Mouse (Mus musculus): ENCODE measurements around the gene Clca3b. TPM values are rescaled to one million over a fixed set of nuclear protein-coding genes. Genes with fewer than 3 reads are reported as not detected.
"Not testable (repeated sequence)": the region's sequence is repeated elsewhere in the genome, so short reads cannot be mapped to it uniquely, and the experiment has no call there.

Gene Clca3b
- polyA plus RNA-seq, 1 experiment from 2014 or later: not detected

GRCm38 (mm10) chr3:144827257-144827656 is 21.9 kb downstream of the Clca3b start:
- no peaks in the 10 kb centered on the region for H3K9me3 ChIP-seq (ENCODE audit: low read length)
- no peak for TF ChIP-seq CTCF (IDR thresholded peaks at IDR 0.05)
- TF ChIP-seq EP300 (IDR thresholded peaks at IDR 0.05): no peak
- H3K4me2 ChIP-seq (replicated peaks; ENCODE audit: low read depth, low read length): no peak overlapping the region
- no peaks in the 10 kb centered on the region for H3K36me3 ChIP-seq (ENCODE audit: insufficient read depth, low read length)
- no peaks in the 10 kb centered on the region for H3K27me3 ChIP-seq (replicated peaks; ENCODE audit: insufficient read depth, low read length)
- no peaks in the 10 kb centered on the region for H3K4me1 ChIP-seq (ENCODE audit: insufficient read depth, low read depth, low read length)
- DNase-seq (ENCODE audit: low spot score) (no peak), ATAC-seq (no peak)
- 71% methylated on average over 6 of the region's 6 CpGs for WGBS
- H3K4me3 ChIP-seq (ENCODE audit: low read depth, low read length): no peak overlapping the region
- no peak overlapping the region for H3K27ac ChIP-seq (ENCODE audit: low read length)
- H3K9ac ChIP-seq (replicated peaks; ENCODE audit: low read depth): no peak overlapping the region

DNA sequence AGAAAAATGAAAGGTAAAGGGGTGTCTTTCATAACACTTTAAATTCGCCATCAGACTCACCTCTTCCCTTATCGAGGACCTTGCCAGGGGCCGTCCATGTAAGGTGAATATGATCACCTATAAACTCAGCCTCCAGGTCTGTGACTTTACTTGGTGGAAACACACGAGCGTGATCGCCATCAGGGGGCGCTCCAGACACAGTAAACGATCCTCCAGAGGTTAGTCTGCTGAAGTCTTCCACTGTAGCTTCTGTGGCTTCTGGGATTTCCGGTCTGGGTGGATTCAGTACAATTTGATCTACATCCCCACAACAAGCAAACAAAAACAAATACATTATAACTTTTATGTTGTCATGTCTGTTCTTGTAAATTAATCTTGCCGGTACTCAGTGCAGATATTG is 24.0 kb downstream of the Clca3b start:
- Histone ChIP-seq H3K4me2 (replicated peaks; ENCODE audit: low read depth, low read length) (no peak overlapping the region), H3K36me3 (ENCODE audit: insufficient read depth, low read length) (no peaks in the 10 kb centered on the region), H3K4me1 (ENCODE audit: insufficient read depth, low read depth, low read length) (no peaks in the 10 kb centered on the region), H3K27me3 (replicated peaks; ENCODE audit: insufficient read depth, low read length) (no peaks in the 10 kb centered on the region), H3K27ac (ENCODE audit: low read length) (no peak overlapping the region), H3K9me3 (ENCODE audit: low read length) (no peaks in the 10 kb centered on the region), H3K4me3 (ENCODE audit: low read depth, low read length) (no peak overlapping the region), H3K9ac (replicated peaks; ENCODE audit: low read depth) (no peak overlapping the region)
- TF ChIP-seq EP300 (IDR thresholded peaks at IDR 0.05): no peak
- peak; percentile 84 for TF ChIP-seq CTCF (IDR thresholded peaks at IDR 0.05)
- WGBS: 9% methylated on average over 10 of the region's 10 CpGs
- ATAC-seq (peak; percentile 62), DNase-seq (ENCODE audit: low spot score) (peak; percentile 81)

DNA sequence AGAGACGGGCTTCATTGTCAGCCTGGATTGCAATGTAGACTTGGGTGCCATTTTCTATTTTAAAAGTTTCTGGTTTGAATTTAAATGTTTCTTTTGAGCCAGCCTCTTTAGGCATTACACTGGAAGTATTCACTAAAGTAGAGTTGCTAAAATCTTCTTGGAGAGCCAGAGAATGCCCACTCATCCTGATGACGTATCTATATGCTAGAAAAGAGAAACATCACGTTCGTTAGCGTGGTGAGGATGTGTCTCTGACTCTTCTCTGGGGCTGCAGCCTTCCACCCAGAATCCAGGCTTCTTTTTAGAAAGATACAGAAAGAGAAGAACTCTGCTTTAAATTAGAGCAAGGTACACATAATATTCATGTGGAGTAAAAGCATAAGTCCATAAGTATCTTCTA is 25.8 kb downstream of the Clca3b start:
- ATAC-seq (no peak), DNase-seq (ENCODE audit: low spot score) (no peak)
- no peak overlapping the region for H3K4me3 ChIP-seq (ENCODE audit: low read depth, low read length)
- no peak overlapping the region for H3K9ac ChIP-seq (replicated peaks; ENCODE audit: low read depth)
- H3K9me3 ChIP-seq (ENCODE audit: low read length): no peaks in the 10 kb centered on the region
- no peaks in the 10 kb centered on the region for H3K4me1 ChIP-seq (ENCODE audit: insufficient read depth, low read depth, low read length)
- no peaks in the 10 kb centered on the region for H3K36me3 ChIP-seq (ENCODE audit: insufficient read depth, low read length)
- TF ChIP-seq CTCF (IDR thresholded peaks at IDR 0.05) (no peak), EP300 (IDR thresholded peaks at IDR 0.05) (no peak)
- no peak overlapping the region for H3K27ac ChIP-seq (ENCODE audit: low read length)
- H3K27me3 ChIP-seq (replicated peaks; ENCODE audit: insufficient read depth, low read length): no peaks in the 10 kb centered on the region
- no peak overlapping the region for H3K4me2 ChIP-seq (replicated peaks; ENCODE audit: low read depth, low read length)
- 77% methylated on average over 5 of the region's 5 CpGs for WGBS

DNA sequence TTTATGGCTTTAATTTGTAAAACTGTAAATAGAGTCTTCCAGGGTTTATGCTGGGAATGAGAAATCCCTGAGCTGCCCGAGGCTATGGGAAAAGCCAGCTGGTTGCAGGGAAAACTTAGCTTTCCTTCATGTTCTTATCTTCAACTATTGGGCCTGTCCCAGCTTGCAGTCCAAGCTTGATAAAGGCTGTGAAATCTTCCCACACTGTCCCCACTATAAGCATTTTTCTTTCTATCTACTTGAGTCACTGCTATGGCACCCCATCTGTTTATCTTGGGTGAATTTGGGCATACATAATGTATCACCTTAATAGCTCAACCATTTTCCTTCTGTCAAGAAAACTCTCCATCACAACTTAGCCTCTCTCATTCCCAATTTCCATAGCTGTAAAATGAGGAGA is 28.5 kb downstream of the Clca3b start:
- Histone ChIP-seq H3K9me3 (ENCODE audit: low read length) (no peaks in the 10 kb centered on the region), H3K4me1 (ENCODE audit: insufficient read depth, low read depth, low read length) (no peaks in the 10 kb centered on the region), H3K9ac (replicated peaks; ENCODE audit: low read depth) (no peak overlapping the region), H3K27me3 (replicated peaks; ENCODE audit: insufficient read depth, low read length) (no peaks in the 10 kb centered on the region), H3K4me3 (ENCODE audit: low read depth, low read length) (no peak overlapping the region), H3K27ac (ENCODE audit: low read length) (no peak overlapping the region), H3K4me2 (replicated peaks; ENCODE audit: low read depth, low read length) (no peak overlapping the region), H3K36me3 (ENCODE audit: insufficient read depth, low read length) (no peaks in the 10 kb centered on the region)
- no peak for ATAC-seq
- TF ChIP-seq EP300 (IDR thresholded peaks at IDR 0.05): no peak
- TF ChIP-seq CTCF (IDR thresholded peaks at IDR 0.05): no peak
- no peak for DNase-seq (ENCODE audit: low spot score)
- WGBS: 26% methylated on average over 1 of the region's 1 CpGs

DNA sequence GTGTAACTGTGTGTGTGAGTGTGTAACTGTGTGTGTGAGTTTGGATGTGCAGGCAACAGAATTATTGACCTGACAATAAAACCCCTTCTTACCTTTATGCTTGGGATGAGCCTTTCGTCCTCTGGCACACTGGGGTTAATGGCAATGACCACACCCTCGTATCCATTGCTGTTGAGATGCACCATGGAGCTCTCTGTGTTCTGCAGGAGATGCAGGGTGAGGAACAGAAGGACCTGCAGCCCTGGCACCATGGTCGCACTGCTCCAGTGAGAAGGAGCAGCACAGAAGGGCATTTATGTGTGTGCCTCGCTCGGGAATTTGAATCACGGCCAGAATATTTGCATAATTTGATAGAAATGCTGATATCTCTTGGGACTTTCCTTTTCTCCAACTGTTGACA is 29.9 kb downstream of the Clca3b start, which contains the start of gene Clca3a2:
Gene Clca3a2 (minus strand): TSS at position 276 of the 400 bp plus-strand sequence.
- not testable (repeated sequence) for DNase-seq (ENCODE audit: low spot score); H3K27ac ChIP-seq (ENCODE audit: low read length); H3K9me3 ChIP-seq (ENCODE audit: low read length); H3K4me2 ChIP-seq (replicated peaks; ENCODE audit: low read depth, low read length); H3K36me3 ChIP-seq (ENCODE audit: insufficient read depth, low read length); H3K4me3 ChIP-seq (ENCODE audit: low read depth, low read length); ATAC-seq; H3K9ac ChIP-seq (replicated peaks; ENCODE audit: low read depth); H3K4me1 ChIP-seq (ENCODE audit: insufficient read depth, low read depth, low read length); H3K27me3 ChIP-seq (replicated peaks; ENCODE audit: insufficient read depth, low read length)
- 60% methylated on average over 6 of the region's 6 CpGs for WGBS

DNA sequence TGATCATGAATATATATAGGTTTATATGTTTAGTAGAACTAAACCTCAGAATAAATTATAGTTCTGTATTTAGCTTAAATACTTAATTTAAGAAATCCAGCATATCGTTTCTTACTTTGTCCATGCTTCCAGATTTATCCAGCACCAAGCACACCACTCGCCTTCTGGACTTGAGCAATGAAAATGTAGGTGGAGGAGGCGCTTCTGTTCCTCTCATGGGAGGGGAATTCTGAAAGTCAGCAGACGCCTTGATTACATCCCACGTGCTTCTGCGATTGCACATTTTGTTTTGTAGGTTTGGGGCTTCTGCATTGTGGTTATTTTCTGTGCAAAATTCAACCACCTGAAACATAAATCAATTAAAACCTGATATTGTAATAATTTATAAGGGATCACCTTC is 35.8 kb downstream of the Clca3b start:
- not testable (repeated sequence) for H3K4me1 ChIP-seq (ENCODE audit: insufficient read depth, low read depth, low read length); DNase-seq (ENCODE audit: low spot score); H3K27me3 ChIP-seq (replicated peaks; ENCODE audit: insufficient read depth, low read length); H3K27ac ChIP-seq (ENCODE audit: low read length); ATAC-seq; H3K9me3 ChIP-seq (ENCODE audit: low read length); H3K4me3 ChIP-seq (ENCODE audit: low read depth, low read length); H3K36me3 ChIP-seq (ENCODE audit: insufficient read depth, low read length); H3K4me2 ChIP-seq (replicated peaks; ENCODE audit: low read depth, low read length); H3K9ac ChIP-seq (replicated peaks; ENCODE audit: low read depth)
- WGBS: 85% methylated on average over 6 of the region's 6 CpGs

- Histone ChIP-seq H3K4me1 (ENCODE audit: insufficient read depth, low read depth, low read length) (no peaks in the 10 kb centered on the region), H3K9ac (replicated peaks; ENCODE audit: low read depth) (no peak overlapping the region), H3K27me3 (replicated peaks; ENCODE audit: insufficient read depth, low read length) (no peaks in the 10 kb centered on the region), H3K27ac (ENCODE audit: low read length) (no peak overlapping the region), H3K4me3 (ENCODE audit: low read depth, low read length) (no peak overlapping the region), H3K4me2 (replicated peaks; ENCODE audit: low read depth, low read length) (no peak overlapping the region), H3K36me3 (ENCODE audit: insufficient read depth, low read length) (no peaks in the 10 kb centered on the region), H3K9me3 (ENCODE audit: low read length) (no peaks in the 10 kb centered on the region)
- ATAC-seq (no peak), DNase-seq (ENCODE audit: low spot score) (no peak)
- no peak for TF ChIP-seq EP300 (IDR thresholded peaks at IDR 0.05)
- peak; percentile 10; the same call in 1 of the 2 replicates for TF ChIP-seq CTCF (IDR thresholded peaks at IDR 0.05)
- 39% methylated on average over 3 of the region's 3 CpGs for WGBS
Measured at GRCm38 (mm10) chr3:144811821-144812220, 37.3 kb downstream of the Clca3b start.

GRCm38 (mm10) chr3:144808153-144808925 is 40.8 kb downstream of the Clca3b start:
- not testable (repeated sequence) for H3K27ac ChIP-seq (ENCODE audit: low read length); H3K4me1 ChIP-seq (ENCODE audit: insufficient read depth, low read depth, low read length); H3K9me3 ChIP-seq (ENCODE audit: low read length); ATAC-seq; H3K9ac ChIP-seq (replicated peaks; ENCODE audit: low read depth); H3K4me2 ChIP-seq (replicated peaks; ENCODE audit: low read depth, low read length); DNase-seq (ENCODE audit: low spot score); H3K4me3 ChIP-seq (ENCODE audit: low read depth, low read length); H3K27me3 ChIP-seq (replicated peaks; ENCODE audit: insufficient read depth, low read length); H3K36me3 ChIP-seq (ENCODE audit: insufficient read depth, low read length)
- WGBS: 44% methylated on average over 14 of the region's 17 CpGs

GRCm38 (mm10) chr3:144806626-144807025 is 42.5 kb downstream of the Clca3b start:
- not testable (repeated sequence) for ATAC-seq; DNase-seq (ENCODE audit: low spot score)

More at GRCm38 (mm10) chr3:144806626-144807025, 42.5 kb downstream of the Clca3b start:
- H3K27ac ChIP-seq (ENCODE audit: low read length); H3K4me2 ChIP-seq (replicated peaks; ENCODE audit: low read depth, low read length); H3K4me1 ChIP-seq (ENCODE audit: insufficient read depth, low read depth, low read length); H3K36me3 ChIP-seq (ENCODE audit: insufficient read depth, low read length); H3K9me3 ChIP-seq (ENCODE audit: low read length); H3K9ac ChIP-seq (replicated peaks; ENCODE audit: low read depth); H3K27me3 ChIP-seq (replicated peaks; ENCODE audit: insufficient read depth, low read length); H3K4me3 ChIP-seq (ENCODE audit: low read depth, low read length): not testable (repeated sequence)
- WGBS: 47% methylated on average over 2 of the region's 2 CpGs
